Mouse (Mus musculus) stomach, embryonic 14.5 days (tissue): Measurements from ENCODE around the gene Stk4. TPM values are rescaled to one million over a fixed set of nuclear protein-coding genes. Genes with fewer than 3 reads are reported as not detected.
A peak's percentile ranks its signal among the peaks of the same experiment; 100 is the strongest.

Experiments
- ATAC-seq: fragments of 200-750 bp; cut with Nextera tagmentation; 2 replicates; pipeline ENCODE4 v1.8.0; 2017; ENCODE audit warnings: low read depth, moderate TSS enrichment; ENCODE audit not compliant: insufficient number of reproducible peaks, insufficient read depth, low FRiP score
- H3K27ac ChIP-seq: fragments of 300-500 bp; sonication (generic); 2 replicates; pipeline ENCODE4 v1.5.1; 2014; ENCODE audit warnings: mild to moderate bottlenecking, low read length, moderate library complexity, mixed read lengths
- H3K27me3 ChIP-seq: fragments of 300-500 bp; sonication (generic); 2 replicates; pipeline ENCODE4 v1.6.1; 2014; ENCODE audit warnings: low read length, control low read depth, mixed read lengths; ENCODE audit not compliant: control insufficient read depth, insufficient read depth
- H3K36me3 ChIP-seq: fragments of 300-500 bp; sonication (generic); 2 replicates; pipeline ENCODE4 v1.6.1; 2014; ENCODE audit warnings: mild to moderate bottlenecking, control low read depth, low read length, moderate library complexity, mixed read lengths; ENCODE audit not compliant: control insufficient read depth, insufficient read depth
- H3K4me1 ChIP-seq: fragments of 300-500 bp; sonication (generic); 2 replicates; pipeline ENCODE4 v1.6.1; 2014; ENCODE audit warnings: low read length, control low read depth, mixed read lengths; ENCODE audit not compliant: control insufficient read depth, insufficient read depth
- H3K4me2 ChIP-seq: fragments of 300-500 bp; sonication (generic); replicated peaks from 2 replicates; pipeline ENCODE4 v1.6.1; 2014; ENCODE audit warnings: low read depth, low read length, control low read depth
- H3K4me3 ChIP-seq: fragments of 300-500 bp; sonication (generic); 2 replicates; pipeline ENCODE4 v1.5.1; 2014; ENCODE audit warnings: low read depth, low read length, control low read depth
- H3K9ac ChIP-seq: fragments of 300-500 bp; sonication (generic); replicated peaks from 2 replicates; pipeline ENCODE4 v1.6.1; 2014; ENCODE audit warnings: low read depth, mild to moderate bottlenecking, control low read depth, low read length, moderate library complexity, mixed read lengths
- H3K9me3 ChIP-seq: fragments of 300-500 bp; sonication (generic); 2 replicates; pipeline ENCODE4 v1.6.1; 2016; ENCODE audit warnings: low read depth, low read length, control low read depth; ENCODE audit not compliant: control insufficient read depth
- WGBS: fragments of 180-500 bp; shearing (Covaris S2); extraction: QIAGEN DNeasy Blood & Tissue Kit; methylation state at CpG from one replicate; pipeline ENCODE4 v1.1.7; 2014; 5-methylcytosine and 5-hydroxymethylcytosine counted together
- polyA plus RNA-seq: library from polyadenylated mRNA; unstranded; fragments of >200 nt; fragmentation: Nextera tagmentation; extraction: Ambion mirVana; gene quantifications from 2 replicates; pipeline ENCODE4 v1.2.1, GENCODE M21; 2014

Stk4 gene
- polyA plus RNA-seq, 1 experiment from 2014 or later, result 30.7 TPM

DNA sequence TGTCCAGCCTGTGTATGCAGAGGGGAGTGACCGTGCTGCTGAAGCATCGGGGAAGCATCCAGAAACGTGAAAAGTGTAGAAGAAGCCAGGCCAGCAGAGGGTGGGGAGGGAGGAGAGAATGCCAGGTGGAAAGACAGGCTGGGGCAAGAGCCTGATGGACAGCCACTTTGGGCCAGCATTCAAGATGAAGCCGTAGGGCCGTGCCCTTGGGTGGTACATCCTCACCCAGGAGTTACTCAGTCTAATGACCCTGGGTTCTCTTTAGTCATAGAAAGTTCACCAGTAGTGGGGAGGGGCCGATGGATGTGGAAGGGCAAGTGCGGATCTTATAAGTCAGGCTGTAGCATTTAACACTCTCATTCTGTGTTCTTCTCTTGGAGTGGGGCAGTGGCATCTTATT lies 86.0 kb downstream of the Stk4 start:
- 87% methylated on average over 7 of the region's 7 CpGs for WGBS

DNA sequence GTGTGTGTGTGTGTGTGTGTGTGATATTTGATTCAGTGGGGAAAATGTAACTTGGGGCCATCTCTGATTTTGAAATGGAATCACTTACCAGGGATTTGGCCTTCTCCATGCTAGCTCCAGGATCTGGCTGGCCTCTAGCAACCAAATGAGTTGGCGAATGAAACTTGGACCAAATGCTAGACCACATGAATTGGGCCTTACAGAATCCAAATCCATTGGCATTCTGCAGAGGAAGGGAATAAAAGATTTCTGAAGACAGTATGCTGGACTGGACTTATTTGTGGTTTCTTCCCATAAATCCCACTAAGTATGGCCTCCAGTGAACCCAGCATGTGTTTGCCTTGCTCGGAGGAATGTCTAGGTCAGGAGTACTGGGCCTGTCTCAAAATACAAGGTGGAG lies 88.7 kb downstream of the Stk4 start:
- peaks cover under 1% of the 10 kb centered on the region for H3K36me3 ChIP-seq
- no peak overlapping the region for H3K4me3 ChIP-seq
- no peak overlapping the region for H3K4me2 ChIP-seq
- 0 out of 2 replicates have a peak, but pooled peaks cover 2% of the 10 kb centered on the region for H3K4me1 ChIP-seq
- 92% methylated on average over 2 of the region's 2 CpGs for WGBS
- no peaks in the 10 kb centered on the region for H3K9me3 ChIP-seq
- ATAC-seq, result no peak
- H3K9ac ChIP-seq, result no peak overlapping the region
- H3K27me3 ChIP-seq, result no peaks in the 10 kb centered on the region
- H3K27ac ChIP-seq, result no peak overlapping the region

More for the DNA sequence above, 86.0 kb downstream of the Stk4 start:
- H3K9ac ChIP-seq, result no peak overlapping the region
- peaks cover 16% of the 10 kb centered on the region for H3K36me3 ChIP-seq
- H3K4me1 ChIP-seq, result 0 out of 2 replicates have a peak, but pooled peaks cover 2% of the 10 kb centered on the region
- no peaks in the 10 kb centered on the region for H3K9me3 ChIP-seq
- no peak overlapping the region for H3K4me2 ChIP-seq
- H3K27me3 ChIP-seq, result no peaks in the 10 kb centered on the region
- H3K4me3 ChIP-seq, result no peak overlapping the region
- ATAC-seq, result no peak
- H3K27ac ChIP-seq, result no peak overlapping the region

DNA sequence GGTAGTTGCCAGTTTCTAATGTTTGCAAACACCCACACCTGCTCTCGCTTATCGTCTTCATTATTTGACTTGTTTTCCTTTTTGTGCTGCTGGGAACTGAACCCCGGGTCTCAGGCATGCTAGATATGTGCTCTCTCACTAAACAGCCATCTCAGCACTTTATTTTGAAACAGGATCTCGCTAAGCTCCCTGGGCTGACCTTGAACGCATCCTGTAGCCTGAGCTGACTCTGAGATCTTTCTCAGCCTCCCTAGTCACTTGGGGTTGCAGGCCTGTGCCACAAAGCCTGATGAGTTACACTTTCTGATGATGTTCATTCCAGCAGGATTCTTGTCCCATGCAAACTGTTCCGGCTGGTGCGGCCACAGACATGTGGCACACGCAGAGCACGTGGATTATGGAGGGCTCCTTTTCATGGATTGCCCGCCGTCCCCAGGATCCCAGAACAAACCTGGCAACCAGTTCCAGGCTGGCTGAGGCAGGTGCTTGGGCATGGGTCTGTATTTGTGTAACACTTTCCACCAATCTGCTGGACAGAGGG lies 91.5 kb downstream of the Stk4 start:
- Histone ChIP-seq H3K27ac (no peak overlapping the region), H3K4me3 (no peak overlapping the region), H3K36me3 (no peaks in the 10 kb centered on the region), H3K9me3 (no peaks in the 10 kb centered on the region), H3K9ac (no peak overlapping the region), H3K4me1 (0 out of 2 replicates have a peak, but pooled peaks cover 2% of the 10 kb centered on the region), H3K4me2 (no peak overlapping the region), H3K27me3 (0 out of 2 replicates have a peak, but pooled peaks cover 3% of the 10 kb centered on the region)
- ATAC-seq, result no peak
- WGBS, result 68% methylated on average over 11 of the region's 11 CpGs

DNA sequence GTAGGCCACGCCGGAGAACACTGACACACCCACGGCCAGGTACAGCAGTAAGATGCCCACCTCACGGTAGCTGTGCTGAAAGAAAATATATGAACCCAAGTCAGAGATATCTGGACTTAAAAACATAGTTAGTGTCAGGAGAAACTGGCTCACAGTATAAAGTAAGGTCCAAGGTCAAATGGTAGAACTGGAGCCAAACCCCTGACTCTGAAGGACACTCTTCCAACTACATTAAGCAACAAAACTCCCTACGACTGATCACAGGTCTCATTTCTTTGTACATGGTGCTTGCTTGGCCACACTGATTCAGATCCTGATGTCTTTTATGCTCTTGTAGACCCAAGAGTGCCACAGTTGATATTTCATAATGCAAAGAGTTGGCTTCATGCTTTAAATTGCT lies 94.8 kb downstream of the Stk4 start:
- no peak for ATAC-seq
- 91% methylated on average over 5 of the region's 5 CpGs for WGBS
- H3K36me3 ChIP-seq, result no peaks in the 10 kb centered on the region
- H3K27ac ChIP-seq, result no peak overlapping the region
- peaks cover 30% of the 10 kb centered on the region for H3K27me3 ChIP-seq
- no peak overlapping the region for H3K4me3 ChIP-seq
- H3K9ac ChIP-seq, result no peak overlapping the region
- no peak overlapping the region for H3K4me2 ChIP-seq
- H3K9me3 ChIP-seq, result no peaks in the 10 kb centered on the region
- H3K4me1 ChIP-seq, result peaks cover 11% of the 10 kb centered on the region

DNA sequence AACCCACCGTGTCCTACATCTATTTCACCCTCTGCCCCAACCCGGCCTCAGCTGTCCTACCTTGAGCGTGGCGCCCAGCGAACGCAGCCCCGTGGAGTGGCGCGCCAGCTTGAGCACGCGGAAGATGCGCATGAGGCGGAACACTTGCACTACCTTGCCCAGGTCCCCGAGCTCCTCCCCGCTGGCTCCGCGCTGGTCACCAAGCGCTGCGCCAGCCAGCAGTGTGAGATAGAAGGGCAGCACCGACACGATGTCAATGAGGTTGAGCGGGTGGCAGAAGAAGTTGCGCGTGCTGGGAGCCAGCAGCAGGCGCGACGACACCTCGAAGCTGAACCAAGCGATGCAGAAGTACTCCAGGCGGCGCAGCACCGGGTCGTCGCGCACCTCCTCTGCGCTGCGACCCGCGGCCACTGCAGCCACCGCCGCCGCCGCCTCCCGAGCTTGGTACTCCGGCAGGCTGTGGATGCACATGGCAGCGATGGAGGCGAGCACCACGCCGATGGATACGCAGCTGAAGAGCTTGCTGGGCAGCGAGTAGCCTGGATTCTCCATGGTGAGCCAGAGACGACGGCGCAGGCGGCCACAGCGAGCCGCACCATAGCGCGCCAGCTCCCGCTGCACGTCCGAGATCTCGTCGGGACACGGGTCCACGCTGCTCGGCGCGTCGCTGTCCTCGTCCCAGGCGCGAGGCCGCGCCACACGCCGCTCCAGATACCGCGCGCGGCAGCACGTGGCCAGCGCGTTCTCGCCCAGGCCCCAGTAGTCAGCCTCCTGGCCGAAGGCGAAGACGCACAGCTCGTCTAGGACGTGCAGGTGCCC lies 97.8 kb downstream of the Stk4 start:
- Histone ChIP-seq H3K9ac (no peak overlapping the region), H3K4me2 (peak overlapping the region; percentile 55), H3K4me3 (peak overlapping the region; percentile 32), H3K36me3 (no peaks in the 10 kb centered on the region), H3K4me1 (peaks cover 9% of the 10 kb centered on the region), H3K27ac (no peak overlapping the region), H3K27me3 (peaks cover 47% of the 10 kb centered on the region), H3K9me3 (no peaks in the 10 kb centered on the region)
- WGBS, result 9% methylated on average over 83 of the region's 90 CpGs
- ATAC-seq, result no peak; the same call in 1 of the 2 replicates

DNA sequence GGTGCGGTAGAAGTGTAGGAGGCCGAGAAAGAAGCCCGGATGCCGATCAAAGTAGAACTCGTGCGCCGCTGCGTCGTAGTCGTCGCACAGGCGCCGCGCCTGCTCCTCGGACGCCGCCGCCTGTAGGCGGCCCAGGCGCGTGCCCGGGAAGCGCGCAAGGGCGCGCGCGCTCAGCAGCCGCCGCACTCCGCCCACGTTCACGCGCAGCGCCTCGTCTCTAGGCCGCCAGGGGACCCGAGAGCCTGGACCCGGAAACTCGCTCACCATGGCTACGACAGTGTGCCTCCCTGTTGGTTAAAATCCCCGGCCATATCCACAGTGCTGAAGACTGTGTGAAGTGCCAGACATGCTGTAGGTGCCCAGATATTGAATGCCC lies 98.4 kb downstream of the Stk4 start:
- Histone ChIP-seq H3K36me3 (no peaks in the 10 kb centered on the region), H3K27ac (no peak overlapping the region), H3K9ac (no peak overlapping the region), H3K27me3 (peaks cover 47% of the 10 kb centered on the region), H3K4me2 (peak overlapping the region; percentile 55), H3K9me3 (no peaks in the 10 kb centered on the region), H3K4me1 (peaks cover 9% of the 10 kb centered on the region), H3K4me3 (peak overlapping the region; percentile 32)
- 11% methylated on average over 42 of the region's 42 CpGs for WGBS
- ATAC-seq, result 0 out of 2 replicates have a peak, but pooled peaks have one; percentile 37

DNA sequence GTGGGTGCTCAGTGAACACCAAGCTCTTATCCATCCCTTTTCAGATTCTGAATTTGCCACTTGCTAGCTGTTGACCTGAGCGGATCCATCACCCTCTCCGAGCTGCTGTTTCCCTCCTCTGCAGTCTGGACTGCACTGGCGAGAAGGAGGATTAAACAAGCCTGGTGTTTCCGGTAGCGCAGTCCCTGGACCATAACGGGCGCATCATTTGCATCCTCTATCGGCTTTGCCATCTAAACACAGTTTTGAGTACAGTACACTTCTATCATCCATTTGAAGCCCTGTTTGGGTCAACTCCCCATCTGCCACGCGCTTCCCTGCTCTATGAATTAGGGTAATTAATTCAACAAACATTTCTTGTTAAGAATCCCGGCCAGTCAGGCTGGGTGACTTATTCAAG lies 100.2 kb downstream of the Stk4 start:
- H3K27ac ChIP-seq, result no peak overlapping the region
- peaks cover 47% of the 10 kb centered on the region for H3K27me3 ChIP-seq
- no peaks in the 10 kb centered on the region for H3K9me3 ChIP-seq
- peaks cover 9% of the 10 kb centered on the region for H3K4me1 ChIP-seq
- H3K4me2 ChIP-seq, result peak overlapping the region; percentile 50; the same call in 1 of the 2 replicates
- no peaks in the 10 kb centered on the region for H3K36me3 ChIP-seq
- peak overlapping the region; percentile 23; the same call in 1 of the 2 replicates for H3K4me3 ChIP-seq
- 5% methylated on average over 11 of the region's 11 CpGs for WGBS
- no peak for ATAC-seq
- no peak overlapping the region for H3K9ac ChIP-seq

DNA sequence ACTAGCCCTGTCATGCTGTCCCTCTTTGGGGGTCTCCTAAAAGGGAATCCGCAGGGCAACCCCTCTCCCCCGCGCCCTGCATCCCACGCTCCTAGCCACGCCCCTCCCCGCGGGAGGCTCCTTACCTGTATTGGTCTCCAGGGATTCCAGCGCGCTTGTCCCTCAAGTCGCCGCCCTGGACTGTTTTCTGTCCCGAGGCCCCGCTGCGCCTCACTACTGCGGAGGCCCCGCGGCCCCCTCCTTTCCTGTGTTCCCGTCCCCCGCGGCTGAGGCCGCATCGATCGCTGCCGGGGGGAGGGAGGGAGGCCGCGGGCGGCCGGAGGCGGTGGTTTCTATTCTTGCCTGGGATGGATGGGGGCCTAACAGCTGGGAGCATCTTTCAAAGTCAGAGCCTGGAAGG lies 100.8 kb downstream of the Stk4 start, which contains the start of gene Kcns1:
TSS of gene Kcns1 (minus strand) at position 212 of the 400 bp plus-strand sequence.
- no peaks in the 10 kb centered on the region for H3K36me3 ChIP-seq
- no peaks in the 10 kb centered on the region for H3K9me3 ChIP-seq
- no peak within 1 kb of the TSS for H3K27ac ChIP-seq
- peak within 1 kb of the TSS; percentile 50 for H3K4me2 ChIP-seq
- peaks cover 45% of the 10 kb centered on the region for H3K27me3 ChIP-seq
- H3K4me3 ChIP-seq, result peak within 1 kb of the TSS; percentile 23
- ATAC-seq, result 0 out of 2 replicates have a peak, but pooled peaks have one; percentile 26
- peaks cover 9% of the 10 kb centered on the region for H3K4me1 ChIP-seq
- under 1% methylated on average over 28 of the region's 29 CpGs for WGBS
- H3K9ac ChIP-seq, result no peak within 1 kb of the TSS
